Mouse (Mus musculus) testis, adult 2 months (tissue): ENCODE measurements around the gene Cbll1.

ENCODE experiments used
- CTCF ChIP-seq: fragments of 200-500 bp; IDR thresholded peaks from 2 replicates; pipeline ENCODE4 v1.5.1; 2012; ENCODE audit warnings: low read depth, mild to moderate bottlenecking, inconsistent platforms, low read length, moderate library complexity; ENCODE audit not compliant: control insufficient read depth, insufficient read depth, insufficient replicate concordance
- POLR2A ChIP-seq: fragments of 200-500 bp; IDR thresholded peaks from 2 replicates; pipeline ENCODE4 v1.6.1; 2012; ENCODE audit warnings: low read depth, mild to moderate bottlenecking, inconsistent platforms, low read length, moderate library complexity; ENCODE audit not compliant: control insufficient read depth

DNA sequence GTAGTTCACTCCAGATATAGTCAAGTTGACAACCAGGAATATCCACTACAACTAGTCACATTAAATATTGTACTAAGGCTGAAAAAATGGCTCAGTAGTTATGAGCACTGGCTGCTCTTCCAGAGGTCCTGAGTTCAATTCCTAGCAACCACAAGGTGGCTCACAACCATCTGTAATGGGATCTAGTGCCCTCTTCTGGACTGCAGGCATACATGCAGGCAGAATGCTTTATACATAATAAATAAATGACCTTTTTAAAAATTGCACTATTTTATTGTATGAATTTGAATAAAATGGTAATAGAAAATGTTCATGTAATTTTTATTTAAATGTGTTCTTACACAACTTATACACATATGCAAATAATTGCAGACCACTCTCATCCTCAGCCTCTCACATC is 3.8 kb upstream of the Cbll1 start:
- TF ChIP-seq CTCF (no peak), POLR2A (no peak)
